Mouse (Mus musculus) thymus, adult 2 months (tissue): ENCODE results near the gene Trim71. TPM values are rescaled to one million over a fixed set of nuclear protein-coding genes. Genes with fewer than 3 reads are reported as not detected.

Source experiments
- DNase-seq: peaks from one replicate; pipeline ENCODE4 v3.0.0; 2021
- H3K27ac ChIP-seq: fragments of 200-500 bp; 2 replicates; pipeline ENCODE4 v1.5.1; 2012; ENCODE audit warnings: low read length, control low read depth; ENCODE audit not compliant: control insufficient read depth, insufficient read depth
- H3K27me3 ChIP-seq: fragments of 200-500 bp; 2 replicates; pipeline ENCODE4 v1.6.1; 2012; ENCODE audit warnings: mild to moderate bottlenecking, low read length, moderate library complexity, mixed read lengths; ENCODE audit not compliant: control insufficient read depth, insufficient read depth
- H3K36me3 ChIP-seq: fragments of 200-500 bp; 2 replicates; pipeline ENCODE4 v1.6.1; 2012; ENCODE audit warnings: mild to moderate bottlenecking, low read length, moderate library complexity; ENCODE audit not compliant: control insufficient read depth, insufficient read depth
- H3K4me1 ChIP-seq: fragments of 200-500 bp; replicated peaks from 2 replicates; pipeline ENCODE4 v1.6.1; 2012; ENCODE audit warnings: low read length; ENCODE audit not compliant: control insufficient read depth, insufficient read depth
- H3K4me3 ChIP-seq: fragments of 200-500 bp; 2 replicates; pipeline ENCODE4 v1.5.1; 2012; ENCODE audit warnings: mild to moderate bottlenecking, low read length, control low read depth, moderate library complexity; ENCODE audit not compliant: control insufficient read depth, insufficient read depth
- CTCF ChIP-seq: fragments of 200-500 bp; IDR thresholded peaks from 2 replicates; pipeline ENCODE4 v1.5.1; 2012; ENCODE audit warnings: mild to moderate bottlenecking, control low read depth, low read length, moderate library complexity, borderline replicate concordance; ENCODE audit not compliant: control insufficient read depth, poor library complexity, insufficient read depth; ENCODE audit errors: extremely low read depth
- POLR2A ChIP-seq: fragments of 200-500 bp; IDR thresholded peaks from 2 replicates; pipeline ENCODE4 v1.6.1; 2012; ENCODE audit warnings: mild to moderate bottlenecking, low read length, control low read depth, moderate library complexity; ENCODE audit not compliant: control insufficient read depth, poor library complexity, insufficient read depth; ENCODE audit errors: extremely low read depth
- WGBS: fragments of 180-500 bp; shearing (Covaris S2); methylation state at CpG from one replicate; pipeline ENCODE4 v1.1.7; 2018; 5-methylcytosine and 5-hydroxymethylcytosine counted together
- polyA plus RNA-seq: library from polyadenylated mRNA; depleted of rRNA; stranded (reverse); fragments of >200 nt; gene quantifications from 2 replicates; pipeline ENCODE4 v1.2.3, GENCODE M21; 2012

The Trim71 gene
- polyA plus RNA-seq, 1 experiment: not detected

- no peak overlapping the region for H3K4me3 ChIP-seq
- H3K27me3 ChIP-seq: peaks cover 16% of the 10 kb centered on the region
- 64% methylated on average over 7 of the region's 7 CpGs for WGBS
- H3K36me3 ChIP-seq: no peaks in the 10 kb centered on the region
- no peak for TF ChIP-seq CTCF
- no peak for TF ChIP-seq POLR2A
- peaks cover 4% of the 10 kb centered on the region; the same call in 1 of the 2 replicates for H3K4me1 ChIP-seq
- H3K27ac ChIP-seq: no peak overlapping the region
- DNase-seq: no peak
These were observed 7.1 kb downstream of the Trim71 start for GRCm38 (mm10) chr9:114557086-114557485.

- Histone ChIP-seq H3K36me3 (no peaks in the 10 kb centered on the region), H3K27me3 (peaks cover 12% of the 10 kb centered on the region), H3K4me3 (no peak overlapping the region), H3K27ac (no peak overlapping the region), H3K4me1 (peaks cover 7% of the 10 kb centered on the region; the same call in 1 of the 2 replicates)
- no peak for DNase-seq
- no peak for TF ChIP-seq POLR2A
- no peak for TF ChIP-seq CTCF
- 83% methylated on average over 10 of the region's 10 CpGs for WGBS
These were observed 7.8 kb downstream of the Trim71 start for GRCm38 (mm10) chr9:114556276-114556855.

GRCm38 (mm10) chr9:114554355-114554979, 9.7 kb downstream of the Trim71 start:
- Histone ChIP-seq H3K4me1 (peaks cover 7% of the 10 kb centered on the region; the same call in 1 of the 2 replicates), H3K36me3 (no peaks in the 10 kb centered on the region), H3K27ac (no peak overlapping the region), H3K27me3 (peaks cover 3% of the 10 kb centered on the region; the same call in 1 of the 2 replicates), H3K4me3 (no peak overlapping the region)
- WGBS: 91% methylated on average over 5 of the region's 5 CpGs
- TF ChIP-seq POLR2A: no peak
- no peak for TF ChIP-seq CTCF
- DNase-seq: no peak

- DNase-seq: no peak
- Histone ChIP-seq H3K4me1 (peaks cover 7% of the 10 kb centered on the region; the same call in 1 of the 2 replicates), H3K4me3 (no peak overlapping the region), H3K27ac (no peak overlapping the region), H3K36me3 (no peaks in the 10 kb centered on the region), H3K27me3 (peaks cover 3% of the 10 kb centered on the region; the same call in 1 of the 2 replicates)
- TF ChIP-seq POLR2A (no peak), CTCF (no peak)
These were observed 10.3 kb downstream of the Trim71 start for GRCm38 (mm10) chr9:114553828-114554227.

GRCm38 (mm10) chr9:114550033-114550432, 14.1 kb downstream of the Trim71 start:
- TF ChIP-seq POLR2A (no peak), CTCF (no peak)
- WGBS: 97% methylated on average over 6 of the region's 6 CpGs
- Histone ChIP-seq H3K4me1 (peaks cover 36% of the 10 kb centered on the region), H3K27ac (no peak overlapping the region), H3K36me3 (no peaks in the 10 kb centered on the region), H3K4me3 (no peak overlapping the region), H3K27me3 (no peaks in the 10 kb centered on the region)
- no peak for DNase-seq

- TF ChIP-seq POLR2A: no peak
- no peak for TF ChIP-seq CTCF
- no peaks in the 10 kb centered on the region for H3K36me3 ChIP-seq
- H3K27ac ChIP-seq: no peak overlapping the region
- no peak for DNase-seq
- 98% methylated on average over 5 of the region's 5 CpGs for WGBS
- H3K4me1 ChIP-seq: peaks cover 42% of the 10 kb centered on the region
- H3K4me3 ChIP-seq: no peak overlapping the region
- H3K27me3 ChIP-seq: no peaks in the 10 kb centered on the region
These were observed 15.1 kb downstream of the Trim71 start for GRCm38 (mm10) chr9:114549117-114549516.
